Mouse (Mus musculus) liver, adult 2 months (tissue): Measurements from ENCODE around the gene Itfg1. TPM values are rescaled to one million over a fixed set of nuclear protein-coding genes. Genes with fewer than 3 reads are reported as not detected.

Source experiments
- DNase-seq: peaks from one replicate; pipeline ENCODE4 v3.0.0-alpha.2; 2011; ENCODE audit warnings: low read depth, low spot score; ENCODE audit errors: extremely low read depth
- H3K27ac ChIP-seq: fragments of 200-500 bp; replicated peaks from 2 replicates; pipeline ENCODE4 v1.5.1; 2012; ENCODE audit warnings: low read depth, mild to moderate bottlenecking, control low read depth, inconsistent platforms, low read length; ENCODE audit not compliant: insufficient read depth
- H3K27me3 ChIP-seq: fragments of 200-500 bp; 2 replicates; pipeline ENCODE4 v1.6.1; 2012; ENCODE audit warnings: mild to moderate bottlenecking, moderate library complexity, low read length, inconsistent platforms; ENCODE audit not compliant: control insufficient read depth, insufficient read depth
- H3K36me3 ChIP-seq: fragments of 200-500 bp; 2 replicates; pipeline ENCODE4 v1.6.1; 2012; ENCODE audit warnings: low read length, inconsistent platforms; ENCODE audit not compliant: control insufficient read depth, insufficient read depth
- H3K4me1 ChIP-seq: fragments of 200-500 bp; 2 replicates; pipeline ENCODE4 v1.6.1; 2011; ENCODE audit warnings: low read length; ENCODE audit not compliant: control insufficient read depth, insufficient read depth
- H3K4me3 ChIP-seq: fragments of 200-500 bp; 2 replicates; pipeline ENCODE4 v1.5.1; 2011; ENCODE audit warnings: low read depth, mild to moderate bottlenecking, control low read depth, low read length, moderate library complexity; ENCODE audit not compliant: insufficient read depth
- H3K79me2 ChIP-seq: fragments of 200-500 bp; 2 replicates; pipeline ENCODE4 v1.6.1; 2012; ENCODE audit warnings: inconsistent platforms, mild to moderate bottlenecking, low read length, moderate library complexity; ENCODE audit not compliant: control insufficient read depth, insufficient read depth
- H3K9ac ChIP-seq: fragments of 200-500 bp; 2 replicates; pipeline ENCODE4 v1.6.1; 2012; ENCODE audit warnings: low read depth, mild to moderate bottlenecking, control low read depth, inconsistent platforms, low read length
- CTCF ChIP-seq: fragments of 200-500 bp; IDR thresholded peaks from 2 replicates; pipeline ENCODE4 v1.5.1; 2011; ENCODE audit warnings: low read depth, low read length, control low read depth
- POLR2A ChIP-seq: fragments of 200-500 bp; IDR thresholded peaks from 2 replicates; pipeline ENCODE4 v1.6.1; 2011; ENCODE audit warnings: low read length, control low read depth; ENCODE audit not compliant: insufficient read depth; ENCODE audit errors: extremely low read depth
- WGBS: fragments of 180-500 bp; shearing (Covaris S2); methylation state at CpG from one replicate; pipeline ENCODE4 v1.1.7; 2018; 5-methylcytosine and 5-hydroxymethylcytosine counted together
- polyA plus RNA-seq: library from polyadenylated mRNA; depleted of rRNA; stranded (reverse); fragments of >200 nt; gene quantifications from 2 replicates; pipeline ENCODE4 v1.2.3, GENCODE M21; 2012
- total RNA-seq: library from RNA; depleted of rRNA; stranded (reverse); fragments of >200 nt; gene quantifications from 2 replicates; pipeline ENCODE4 v1.2.3, GENCODE M21; 2014

The Itfg1 gene
- total and polyA plus RNA-seq, 2 experiments = 13.0 to 68.0 TPM

DNA sequence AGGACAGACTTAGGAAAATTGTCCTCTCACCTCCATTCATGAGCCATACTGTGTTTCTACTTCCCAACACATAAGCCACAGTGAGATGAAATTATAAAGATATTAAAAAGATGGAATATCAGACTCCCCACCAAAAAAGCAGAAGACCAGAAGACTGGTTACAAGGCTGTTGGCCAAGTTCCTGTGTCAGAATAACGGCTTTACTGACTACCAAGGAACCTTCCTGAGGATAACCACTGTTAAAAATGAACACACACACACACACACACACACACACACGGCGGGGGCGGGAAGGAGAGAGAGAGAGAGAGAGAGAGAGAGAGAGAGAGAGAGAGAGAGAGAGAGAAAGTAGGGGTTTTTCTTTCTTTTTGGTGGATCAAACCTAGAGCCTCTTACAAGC lies 52.8 kb downstream of the Itfg1 start:
- no peak overlapping the region for H3K27ac ChIP-seq
- H3K27me3 ChIP-seq = no peaks in the 10 kb centered on the region
- no peak overlapping the region for H3K4me3 ChIP-seq
- H3K9ac ChIP-seq = no peak overlapping the region
- H3K36me3 ChIP-seq = peaks cover 4% of the 10 kb centered on the region; the same call in 1 of the 2 replicates
- no peak for DNase-seq
- WGBS = 82% methylated on average over 3 of the region's 4 CpGs
- H3K79me2 ChIP-seq = no peaks in the 10 kb centered on the region
- TF ChIP-seq CTCF (no peak), POLR2A (no peak)
- no peaks in the 10 kb centered on the region for H3K4me1 ChIP-seq

DNA sequence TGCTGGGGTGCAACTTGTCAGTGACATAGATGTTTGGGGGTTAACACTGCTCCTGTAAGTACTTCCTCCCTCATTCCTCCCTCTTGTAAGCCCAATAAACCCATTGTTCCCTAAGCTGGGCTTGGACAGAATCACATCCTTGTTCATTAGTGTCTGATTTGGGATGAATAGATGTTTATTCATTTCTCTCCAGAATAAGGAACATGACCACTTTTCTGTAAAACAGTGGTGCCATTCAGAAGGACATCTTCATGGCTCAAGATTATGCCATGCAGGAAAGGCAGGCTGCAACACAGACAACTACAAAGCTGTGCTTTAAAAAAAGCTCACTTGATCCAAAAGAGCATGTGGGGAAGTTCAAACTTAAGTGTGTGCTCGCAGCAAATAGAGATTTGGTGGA lies 55.2 kb downstream of the Itfg1 start:
- TF ChIP-seq CTCF = no peak
- no peaks in the 10 kb centered on the region for H3K4me1 ChIP-seq
- H3K79me2 ChIP-seq = no peaks in the 10 kb centered on the region
- 91% methylated on average over 1 of the region's 1 CpGs for WGBS
- H3K27me3 ChIP-seq = no peaks in the 10 kb centered on the region
- no peak overlapping the region for H3K4me3 ChIP-seq
- DNase-seq = no peak
- no peak overlapping the region for H3K9ac ChIP-seq
- H3K27ac ChIP-seq = no peak overlapping the region
- peaks cover 4% of the 10 kb centered on the region; the same call in 1 of the 2 replicates for H3K36me3 ChIP-seq

DNA sequence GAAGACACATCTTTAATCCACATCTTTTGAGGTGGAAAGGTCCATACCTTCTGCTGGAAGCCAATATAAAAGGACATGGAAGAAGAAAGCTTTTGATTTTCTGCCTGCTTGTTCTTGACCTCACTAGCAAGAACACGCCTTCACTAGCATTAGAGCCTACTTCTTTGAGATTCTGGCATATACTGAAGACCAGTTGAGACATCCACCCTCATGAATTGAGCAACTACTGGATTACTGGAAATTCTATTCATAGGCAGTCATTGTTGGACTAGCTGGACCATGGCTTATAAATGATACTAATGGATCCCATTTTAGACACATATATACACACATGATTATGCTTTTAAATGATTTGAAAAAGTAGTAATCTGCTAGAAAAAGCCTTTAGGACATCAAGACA lies 56.9 kb downstream of the Itfg1 start:
- Histone ChIP-seq H3K27me3 (no peaks in the 10 kb centered on the region), H3K4me3 (no peak overlapping the region), H3K4me1 (no peaks in the 10 kb centered on the region), H3K9ac (no peak overlapping the region), H3K79me2 (no peaks in the 10 kb centered on the region), H3K36me3 (peaks cover 4% of the 10 kb centered on the region), H3K27ac (no peak overlapping the region)
- WGBS = 100% methylated on average over 1 of the region's 1 CpGs
- TF ChIP-seq POLR2A (no peak), CTCF (no peak)
- no peak for DNase-seq

DNA sequence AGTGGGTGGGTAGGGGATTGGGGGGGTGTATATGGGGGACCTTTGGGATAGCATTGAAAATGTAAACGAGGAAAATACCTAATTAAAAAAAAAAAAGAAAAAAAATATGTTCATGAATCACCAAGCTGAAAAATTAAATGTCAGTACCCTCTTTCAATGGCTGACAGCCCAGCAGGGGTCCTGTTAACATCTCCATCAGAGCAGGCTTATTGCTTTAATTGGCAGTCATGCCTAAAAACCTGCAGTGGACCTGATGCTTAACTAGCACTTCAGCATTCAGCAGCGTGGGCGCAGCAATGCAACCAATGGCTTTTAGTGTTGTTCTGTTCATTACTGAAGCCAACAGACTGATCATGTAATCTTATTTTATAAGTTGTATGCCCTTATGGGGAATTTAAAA lies 60.6 kb downstream of the Itfg1 start:
- 89% methylated on average over 3 of the region's 3 CpGs for WGBS
- no peak for DNase-seq
- Histone ChIP-seq H3K27me3 (no peaks in the 10 kb centered on the region), H3K36me3 (peaks cover 3% of the 10 kb centered on the region), H3K9ac (no peak overlapping the region), H3K4me1 (no peaks in the 10 kb centered on the region), H3K4me3 (no peak overlapping the region), H3K79me2 (no peaks in the 10 kb centered on the region), H3K27ac (no peak overlapping the region)
- no peak for TF ChIP-seq POLR2A
- no peak for TF ChIP-seq CTCF

DNA sequence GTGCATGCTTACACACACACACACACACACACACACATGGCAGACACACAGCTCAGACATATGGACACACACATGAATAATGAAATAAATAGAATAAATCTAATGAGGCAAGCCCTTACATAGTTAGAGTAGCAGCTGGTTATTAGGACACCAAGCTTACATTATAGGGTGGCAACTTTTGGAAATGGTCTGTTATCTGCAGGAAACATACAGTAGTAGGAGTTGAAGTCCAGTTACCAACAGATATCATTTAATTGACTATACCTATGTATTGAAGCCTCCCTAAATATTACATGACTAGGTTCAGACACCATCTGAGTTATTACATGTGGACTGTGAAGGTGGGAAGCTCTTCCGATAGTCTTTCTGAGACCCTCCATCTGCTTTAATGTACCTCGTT lies 95.7 kb downstream of the Itfg1 start:
- H3K4me3 ChIP-seq = no peak overlapping the region
- H3K4me1 ChIP-seq = no peaks in the 10 kb centered on the region
- no peaks in the 10 kb centered on the region for H3K79me2 ChIP-seq
- peaks cover 6% of the 10 kb centered on the region; the same call in 1 of the 2 replicates for H3K36me3 ChIP-seq
- no peak for DNase-seq
- H3K27ac ChIP-seq = no peak overlapping the region
- TF ChIP-seq POLR2A (no peak), CTCF (no peak)
- 100% methylated on average over 2 of the region's 2 CpGs for WGBS
- H3K27me3 ChIP-seq = no peaks in the 10 kb centered on the region
- no peak overlapping the region for H3K9ac ChIP-seq

DNA sequence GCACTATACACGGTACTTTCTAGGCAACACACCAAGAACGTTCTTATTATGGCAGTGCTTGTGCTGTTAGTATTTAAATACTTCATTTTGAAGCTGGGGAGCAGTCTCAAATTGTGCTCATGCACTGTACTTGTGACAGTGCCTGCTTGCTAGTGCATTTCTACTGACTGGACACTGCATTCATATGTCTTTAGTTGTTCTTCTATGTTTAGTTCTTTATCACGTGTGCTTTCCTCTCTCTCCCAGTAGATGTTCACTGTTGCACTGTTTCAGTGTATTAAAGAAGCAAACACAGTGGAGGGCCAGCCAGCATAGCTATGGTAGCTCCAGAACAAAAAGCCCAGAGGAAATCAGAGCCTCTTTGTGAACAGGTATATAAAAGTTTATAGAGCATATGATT lies 110.2 kb downstream of the Itfg1 start:
- TF ChIP-seq POLR2A = no peak
- no peak for TF ChIP-seq CTCF
- WGBS = 90% methylated on average over 3 of the region's 3 CpGs
- Histone ChIP-seq H3K79me2 (no peaks in the 10 kb centered on the region), H3K36me3 (peaks cover 28% of the 10 kb centered on the region), H3K27ac (no peak overlapping the region), H3K4me3 (no peak overlapping the region), H3K27me3 (no peaks in the 10 kb centered on the region), H3K4me1 (no peaks in the 10 kb centered on the region), H3K9ac (no peak overlapping the region)
- DNase-seq = no peak
